Mouse (Mus musculus) embryo, embryonic 10 days (tissue): ENCODE measurements around the gene Tubb2b.

Experiments
- DNase-seq: peaks from one replicate; pipeline ENCODE4 v3.0.0-alpha.2; 2015; ENCODE audit warnings: low spot score

Tubb2b gene

DNA sequence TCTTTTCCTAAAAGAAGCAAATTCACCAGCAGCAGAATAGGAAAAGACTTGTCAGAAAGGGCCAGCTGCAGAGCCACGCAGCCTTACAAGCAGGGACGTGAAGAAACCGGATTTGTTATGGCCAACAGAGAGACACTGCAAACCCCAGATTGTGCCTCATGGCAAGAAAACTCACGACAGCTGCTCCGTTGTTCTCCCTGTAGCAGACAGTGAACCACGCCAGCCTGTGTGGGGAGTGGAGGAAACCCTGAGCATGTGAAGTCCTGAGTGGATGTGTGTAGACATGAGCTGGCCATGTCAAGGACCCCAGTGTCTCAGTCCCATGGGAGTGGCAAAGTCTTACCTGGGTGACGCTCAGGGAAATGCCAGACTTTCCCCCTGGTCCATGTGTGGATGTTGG, 6.3 kb upstream of the Tubb2b start:
- no peak for DNase-seq

GRCm38 (mm10) chr13:34134276-34134675, 4.0 kb upstream of the Tubb2b start:
- DNase-seq, result peak; percentile 24

- peak; percentile 84 for DNase-seq
These were observed 3.2 kb upstream of the Tubb2b start for GRCm38 (mm10) chr13:34133326-34134071.

DNA sequence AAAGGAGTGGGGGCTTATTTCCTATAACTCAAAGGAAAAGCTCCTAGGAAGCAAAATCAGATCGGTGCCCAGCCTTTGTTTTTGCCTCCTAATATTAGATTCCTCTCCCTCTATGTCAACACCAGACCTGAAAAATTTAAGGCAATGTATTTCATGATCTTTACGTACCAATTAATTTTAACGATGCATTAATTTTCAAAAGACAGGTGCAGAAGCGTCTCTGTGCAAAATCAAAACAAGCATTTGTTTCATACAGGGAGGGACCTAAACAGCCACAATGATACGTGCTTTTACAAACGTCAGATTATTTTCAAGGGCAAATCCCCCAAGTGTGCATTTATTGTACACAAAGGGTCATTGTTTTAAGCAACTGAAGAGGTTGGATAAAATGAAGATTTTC, 2.6 kb upstream of the Tubb2b start:
- no peak for DNase-seq

DNA sequence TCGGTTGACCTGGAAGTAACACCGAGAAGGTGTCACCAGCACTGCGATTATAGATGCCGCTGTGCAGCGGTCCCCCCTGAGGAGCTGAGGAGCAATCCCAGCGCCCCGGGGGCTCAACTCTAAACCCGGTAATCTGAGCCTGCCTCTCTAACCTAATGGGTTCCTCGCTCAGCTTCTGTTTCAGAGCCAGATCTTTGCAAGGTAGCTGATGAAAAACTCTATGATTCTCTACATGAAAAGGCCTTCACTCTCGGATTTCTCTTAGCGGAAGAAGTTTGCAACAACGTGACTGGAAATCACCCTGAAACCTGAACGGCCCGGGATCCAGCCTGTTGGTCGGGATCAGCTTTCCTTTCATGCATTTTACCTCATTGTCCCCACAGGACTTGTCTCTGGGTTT, 2.0 kb upstream of the Tubb2b start:
- DNase-seq, result peak; percentile 34

DNA sequence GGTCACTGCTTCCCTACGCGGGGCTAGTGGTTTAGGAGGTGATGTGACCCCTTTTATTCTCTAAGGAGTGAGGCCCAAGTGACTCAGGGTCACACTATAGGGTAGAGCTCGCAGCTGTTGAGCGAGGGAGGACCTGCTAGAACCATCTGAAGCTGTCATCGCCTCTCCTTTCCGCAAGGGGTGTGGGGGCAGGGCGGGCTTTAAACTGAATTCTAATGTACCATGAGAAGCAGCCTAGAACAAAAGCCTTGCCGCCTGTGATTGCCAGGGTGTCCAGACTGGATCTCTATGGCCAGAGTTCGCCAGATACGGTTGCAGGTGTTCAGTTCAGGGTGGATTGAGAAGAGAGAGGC, 1.4 kb upstream of the Tubb2b start:
- DNase-seq, result peak; percentile 77

GRCm38 (mm10) chr13:34131011-34131707, 893 bp upstream of the Tubb2b start:
- peak; percentile 90 for DNase-seq

- peak; percentile 81 for DNase-seq
These were observed 611 bp downstream of the Tubb2b start for GRCm38 (mm10) chr13:34129485-34130225.

- no peak for DNase-seq
These were observed 1.8 kb downstream of the Tubb2b start for GRCm38 (mm10) chr13:34128276-34129114.

DNA sequence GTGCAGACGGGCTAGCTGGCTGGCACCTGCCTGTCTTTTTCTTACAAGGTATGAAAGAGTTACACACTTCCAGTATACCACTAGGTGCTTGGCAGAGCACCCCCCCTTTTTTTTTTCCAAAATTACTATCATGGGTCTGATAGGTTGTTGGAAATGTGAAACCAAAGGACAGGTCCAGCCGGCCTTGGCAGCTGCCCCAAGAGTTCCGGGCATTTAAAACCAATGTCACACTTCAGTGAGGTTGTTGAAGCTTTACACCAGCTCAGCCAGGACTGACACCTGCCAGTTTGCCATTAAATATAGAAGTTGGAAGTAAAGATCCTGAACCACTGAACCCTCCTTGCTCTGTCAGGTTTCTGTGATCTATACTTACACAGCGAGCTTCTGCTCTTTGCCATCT, 4.6 kb downstream of the Tubb2b start:
- no peak for DNase-seq

DNA sequence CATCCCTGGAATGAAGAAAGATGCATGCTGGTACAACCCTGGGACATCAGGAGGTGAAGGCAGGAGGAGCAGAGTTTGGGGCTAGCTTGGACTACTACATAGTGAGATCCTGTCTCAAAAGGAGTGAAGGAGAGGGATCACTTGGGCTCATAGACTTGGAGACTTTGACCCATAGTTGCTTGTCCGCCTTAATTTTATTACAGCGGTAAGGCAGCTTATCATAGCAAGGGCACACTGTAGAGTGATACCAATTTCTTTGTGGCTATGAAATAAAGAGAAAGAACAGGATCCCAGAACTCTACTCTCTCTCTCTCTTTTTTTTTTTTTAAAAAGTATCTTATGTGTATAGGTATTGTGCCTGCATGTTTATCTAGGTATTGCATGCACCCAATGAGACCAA, 9.7 kb downstream of the Tubb2b start:
- DNase-seq, result no peak

- DNase-seq, result no peak
These were observed 10.9 kb downstream of the Tubb2b start for GRCm38 (mm10) chr13:34119406-34119805.

DNA sequence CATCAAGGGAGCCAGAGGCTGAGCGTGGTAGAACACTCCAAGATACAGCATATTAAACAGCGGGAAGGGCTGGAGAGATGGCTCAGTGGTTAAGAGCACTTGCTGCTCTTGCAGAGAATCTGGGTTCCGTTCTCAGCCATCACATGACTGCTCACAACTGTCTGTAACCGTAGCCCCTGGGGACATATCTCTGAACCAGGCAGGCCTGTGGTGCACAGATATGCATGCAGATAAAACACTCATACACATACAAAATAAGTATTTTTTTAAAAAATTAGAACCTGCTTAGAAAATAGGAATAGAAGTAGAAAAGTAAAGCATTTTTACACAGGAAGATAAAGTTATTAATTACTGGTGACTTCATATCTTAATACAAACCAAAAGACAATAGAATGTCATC, 11.4 kb downstream of the Tubb2b start:
- no peak for DNase-seq

GRCm38 (mm10) chr13:34116508-34116907, 13.8 kb downstream of the Tubb2b start:
- no peak for DNase-seq

DNA sequence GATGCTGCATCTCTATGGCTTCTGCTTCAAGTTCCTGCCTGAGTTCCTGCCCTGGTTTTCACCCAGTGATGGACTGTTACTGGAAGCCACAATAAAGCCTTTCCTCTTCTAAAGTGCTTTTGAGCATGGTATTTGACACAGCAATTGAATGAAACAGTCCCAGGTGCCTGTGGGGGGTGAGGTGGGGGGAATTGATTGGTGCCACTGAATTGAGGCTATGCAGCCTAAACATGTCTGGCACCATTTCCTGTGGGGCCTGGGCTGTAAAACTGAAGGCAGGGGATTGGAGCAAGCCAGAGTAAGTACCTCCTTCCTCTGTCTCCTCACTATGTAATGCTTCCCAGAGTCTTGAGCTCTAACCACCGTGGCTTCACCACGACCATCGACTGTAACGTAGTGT, 15.6 kb downstream of the Tubb2b start:
- DNase-seq, result no peak

DNA sequence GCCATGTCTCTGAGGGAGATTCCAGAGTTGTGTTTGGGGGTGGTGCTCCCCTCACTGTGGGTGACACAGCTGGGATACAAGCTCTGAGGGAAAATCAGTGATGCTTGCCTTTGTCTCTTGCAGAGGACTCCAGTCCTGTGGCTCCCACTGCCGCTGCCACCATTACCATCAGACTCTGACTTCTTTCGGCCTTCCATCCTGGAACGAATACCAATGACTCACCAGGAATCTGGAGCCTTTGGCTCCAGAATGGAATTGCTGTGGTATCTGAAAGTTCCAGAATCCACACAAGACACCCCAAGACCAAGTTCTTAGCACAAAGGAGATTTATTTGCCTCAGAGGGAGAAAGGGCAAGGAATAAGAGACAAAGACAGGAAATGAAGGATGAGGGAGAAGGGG, 17.2 kb downstream of the Tubb2b start:
- DNase-seq, result no peak

DNA sequence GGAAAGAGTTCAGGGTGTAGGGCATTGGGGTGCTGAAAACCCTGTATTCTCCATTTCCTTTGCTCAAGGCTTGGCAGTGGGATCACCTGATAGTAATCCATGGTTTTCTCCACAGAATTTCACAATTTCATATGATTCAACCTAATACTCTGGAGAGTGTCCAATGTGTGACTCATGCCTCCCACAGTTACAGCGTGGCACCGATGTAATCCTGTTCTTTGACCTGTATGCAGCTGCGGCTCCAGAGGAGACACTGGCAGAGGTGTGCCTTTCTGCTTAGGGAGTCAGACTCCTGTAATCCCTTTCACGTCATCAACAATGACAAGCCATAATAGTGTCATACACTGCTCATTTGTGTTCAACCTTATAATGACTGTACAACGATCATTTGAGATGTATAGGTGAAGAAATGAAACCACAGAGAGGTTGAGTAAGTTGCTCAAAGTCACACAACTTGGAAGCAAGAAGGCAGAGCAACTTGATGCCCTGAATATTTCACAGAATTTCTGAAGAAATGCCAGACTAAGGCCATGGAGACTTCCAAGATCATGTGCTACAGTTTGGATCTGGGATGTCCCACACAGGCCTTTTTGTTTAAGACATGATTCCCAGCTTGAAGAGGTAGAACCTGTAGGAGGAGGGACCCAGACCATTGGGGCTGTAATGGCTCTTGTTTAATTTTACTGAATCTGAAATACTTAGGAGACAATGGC, 17.7 kb downstream of the Tubb2b start:
- no peak for DNase-seq

DNA sequence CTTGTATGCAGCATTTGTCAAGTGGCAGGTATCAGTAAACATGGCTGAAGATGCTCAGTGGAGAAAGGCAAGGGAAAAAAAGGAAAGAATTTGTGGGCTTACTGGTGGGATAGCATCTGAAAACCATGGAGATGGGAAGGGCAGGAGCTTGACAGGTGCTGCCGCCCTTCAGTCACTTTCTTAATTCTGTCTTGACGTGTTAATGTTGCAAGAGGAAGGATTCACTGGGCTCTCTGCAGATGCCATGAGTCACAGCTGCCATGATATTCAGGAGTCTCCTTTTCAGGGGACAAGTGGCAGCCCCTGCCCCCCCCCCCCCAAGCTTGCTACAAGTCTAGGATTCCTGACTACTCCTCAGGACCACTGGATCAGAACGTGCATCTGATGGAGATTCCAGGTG, 18.4 kb downstream of the Tubb2b start:
- DNase-seq, result no peak

- no peak for DNase-seq
These were observed 19.2 kb downstream of the Tubb2b start for GRCm38 (mm10) chr13:34111019-34111418.

DNA sequence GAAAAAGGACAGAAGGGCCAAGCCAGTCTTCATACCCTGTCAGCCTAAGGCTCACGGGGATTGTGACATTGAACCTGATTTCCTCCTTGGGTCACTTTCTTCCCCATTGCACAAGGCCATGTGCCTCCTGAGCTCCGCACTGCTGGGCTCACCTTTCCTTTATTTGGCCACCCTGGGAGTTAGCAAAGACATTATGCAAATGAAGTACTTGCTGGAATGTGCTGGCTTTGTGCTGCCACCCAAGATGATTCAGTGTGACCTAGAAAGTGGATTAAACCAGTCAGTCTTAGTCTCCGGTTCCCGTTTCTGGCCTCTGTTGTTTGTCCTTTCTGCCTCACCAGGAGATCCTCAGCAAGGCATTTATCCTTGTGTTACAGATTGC, 20.6 kb downstream of the Tubb2b start:
- DNase-seq, result no peak

DNA sequence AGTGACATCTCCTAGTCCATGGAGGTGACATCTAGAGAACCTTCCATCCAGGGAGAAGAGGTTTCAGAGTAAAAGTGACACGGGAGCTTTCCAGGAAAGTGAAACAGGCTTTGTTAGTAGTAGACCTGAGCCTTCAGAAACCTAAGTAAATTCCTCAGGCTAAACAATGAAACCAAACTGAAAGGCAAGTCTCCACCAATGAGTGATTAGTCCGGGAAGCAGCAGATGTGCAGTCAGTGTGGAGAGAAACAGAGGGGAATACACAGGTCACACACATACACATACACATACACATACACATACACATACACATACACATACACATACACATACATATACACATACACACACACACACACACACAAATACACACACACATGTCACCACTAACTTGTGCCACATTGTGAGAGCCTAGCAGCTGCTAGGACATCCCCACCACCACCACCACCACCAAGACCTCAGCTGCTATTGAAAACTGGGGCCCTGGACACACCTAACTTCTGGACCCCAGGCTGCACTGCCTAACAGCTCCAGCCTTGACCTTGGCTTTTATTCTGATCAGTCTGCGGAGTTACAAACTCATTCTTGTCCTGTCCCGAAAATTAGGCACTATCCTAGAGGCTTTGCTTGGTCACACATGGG, 21.1 kb downstream of the Tubb2b start:
- no peak for DNase-seq
